Mouse (Mus musculus) thymus, adult 2 months (tissue): Measurements from ENCODE around the gene St6galnac3.

Experiments used
- CTCF ChIP-seq: fragments of 200-500 bp; IDR thresholded peaks from 2 replicates; pipeline ENCODE4 v1.5.1; 2012; ENCODE audit warnings: mild to moderate bottlenecking, control low read depth, low read length, moderate library complexity, borderline replicate concordance; ENCODE audit not compliant: control insufficient read depth, poor library complexity, insufficient read depth; ENCODE audit errors: extremely low read depth
- POLR2A ChIP-seq: fragments of 200-500 bp; IDR thresholded peaks from 2 replicates; pipeline ENCODE4 v1.6.1; 2012; ENCODE audit warnings: mild to moderate bottlenecking, low read length, control low read depth, moderate library complexity; ENCODE audit not compliant: control insufficient read depth, poor library complexity, insufficient read depth; ENCODE audit errors: extremely low read depth

DNA sequence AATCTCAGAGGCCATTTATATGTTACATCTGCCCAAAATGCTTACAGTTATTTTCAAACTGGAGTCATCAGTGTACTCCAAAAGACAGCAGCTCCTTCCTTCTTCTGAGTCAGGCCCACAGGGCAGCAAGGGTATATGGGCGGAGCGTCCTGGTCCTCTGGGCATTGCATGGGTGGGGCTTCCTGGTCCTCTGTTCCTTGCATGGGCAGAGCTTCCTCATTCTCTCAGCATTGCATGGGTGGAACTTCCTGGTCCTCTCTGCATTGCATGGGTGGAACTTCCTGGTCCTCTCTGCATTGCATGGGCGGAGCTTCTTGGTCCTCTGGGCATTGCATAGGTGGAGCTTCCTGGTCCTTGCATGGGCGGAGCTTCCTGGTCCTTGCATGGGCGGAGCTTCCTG, 432.1 kb downstream of the St6galnac3 start:
- TF ChIP-seq POLR2A (no peak), CTCF (no peak)
